Mouse (Mus musculus) E14TG2a.4 (cell line): Measurements from ENCODE around the gene Hist1h2bj.
A peak's percentile ranks its signal among the peaks of the same experiment; 100 is the strongest.

ENCODE experiments used
- H3K27me3 ChIP-seq: 2 replicates; pipeline ENCODE4 v1.6.1; 2014; ENCODE audit warnings: low read length, control low read depth; ENCODE audit not compliant: insufficient read depth
- H3K36me3 ChIP-seq: 2 replicates; pipeline ENCODE4 v1.6.1; 2014; ENCODE audit warnings: low read length, control low read depth; ENCODE audit not compliant: insufficient read depth
- H3K4me1 ChIP-seq: replicated peaks from 2 replicates; pipeline ENCODE4 v1.6.1; 2014; ENCODE audit warnings: low read depth, low read length, control low read depth
- H3K4me3 ChIP-seq: replicated peaks from 2 replicates; pipeline ENCODE4 v1.5.1; 2014; ENCODE audit warnings: mild to moderate bottlenecking, low read length
- H3K9me3 ChIP-seq: 2 replicates; pipeline ENCODE4 v1.6.1; 2014; ENCODE audit warnings: low read length, control low read depth
- CTCF ChIP-seq: conservative IDR thresholded peaks from 2 replicates; pipeline ENCODE4 v1.5.1; 2014; ENCODE audit warnings: low read length
- NANOG ChIP-seq: IDR thresholded peaks from 2 replicates; pipeline ENCODE4 v1.6.1; 2014; ENCODE audit warnings: borderline replicate concordance, low read length, mixed read lengths
- POU5F1 ChIP-seq: IDR thresholded peaks from 2 replicates; pipeline ENCODE4 v1.6.1; 2014; ENCODE audit warnings: low read length, borderline replicate concordance

The Hist1h2bj gene

GRCm38 (mm10) chr13:21998412-21998811 is 44.6 kb upstream of the Hist1h2bj start:
- H3K9me3 ChIP-seq, result no peaks in the 10 kb centered on the region
- no peaks in the 10 kb centered on the region for H3K36me3 ChIP-seq
- H3K4me1 ChIP-seq, result peaks cover 52% of the 10 kb centered on the region
- H3K4me3 ChIP-seq, result no peak overlapping the region
- H3K27me3 ChIP-seq, result peaks cover 78% of the 10 kb centered on the region
- TF ChIP-seq POU5F1, result no peak
- no peak for TF ChIP-seq CTCF
- TF ChIP-seq NANOG, result no peak

GRCm38 (mm10) chr13:21999147-21999546 is 43.9 kb upstream of the Hist1h2bj start:
- Histone ChIP-seq H3K4me3 (no peak overlapping the region), H3K36me3 (no peaks in the 10 kb centered on the region), H3K27me3 (peaks cover 85% of the 10 kb centered on the region), H3K4me1 (peaks cover 52% of the 10 kb centered on the region), H3K9me3 (no peaks in the 10 kb centered on the region)
- TF ChIP-seq CTCF (no peak), NANOG (no peak), POU5F1 (no peak)

GRCm38 (mm10) chr13:22001346-22001745 is 41.7 kb upstream of the Hist1h2bj start:
- Histone ChIP-seq H3K4me1 (peaks cover 39% of the 10 kb centered on the region), H3K27me3 (peaks cover 94% of the 10 kb centered on the region), H3K36me3 (no peaks in the 10 kb centered on the region), H3K9me3 (no peaks in the 10 kb centered on the region), H3K4me3 (no peak overlapping the region)
- TF ChIP-seq CTCF (no peak), NANOG (no peak), POU5F1 (no peak)

GRCm38 (mm10) chr13:22001823-22002222 is 41.2 kb upstream of the Hist1h2bj start:
- Histone ChIP-seq H3K4me1 (peaks cover 36% of the 10 kb centered on the region), H3K4me3 (no peak overlapping the region), H3K27me3 (peaks cover 96% of the 10 kb centered on the region), H3K36me3 (no peaks in the 10 kb centered on the region), H3K9me3 (no peaks in the 10 kb centered on the region)
- TF ChIP-seq POU5F1 (no peak), NANOG (no peak)

GRCm38 (mm10) chr13:22005605-22006333 is 37.2 kb upstream of the Hist1h2bj start:
- no peak for TF ChIP-seq POU5F1
- no peak for TF ChIP-seq CTCF
- no peak for TF ChIP-seq NANOG
- peaks cover 28% of the 10 kb centered on the region for H3K4me1 ChIP-seq

GRCm38 (mm10) chr13:22006334-22007120 is 36.5 kb upstream of the Hist1h2bj start:
- Histone ChIP-seq H3K36me3 (no peaks in the 10 kb centered on the region), H3K4me3 (peak overlapping the region; percentile 89), H3K4me1 (peaks cover 24% of the 10 kb centered on the region), H3K27me3 (peaks cover 96% of the 10 kb centered on the region), H3K9me3 (no peaks in the 10 kb centered on the region)
- TF ChIP-seq NANOG (no peak), CTCF (no peak), POU5F1 (no peak)

More at GRCm38 (mm10) chr13:22005605-22006333, 37.2 kb upstream of the Hist1h2bj start:
- Histone ChIP-seq H3K27me3 (peaks cover 97% of the 10 kb centered on the region), H3K4me3 (peak overlapping the region; percentile 89), H3K9me3 (no peaks in the 10 kb centered on the region), H3K36me3 (no peaks in the 10 kb centered on the region)

GRCm38 (mm10) chr13:22007121-22007510 is 35.9 kb upstream of the Hist1h2bj start:
- no peak for TF ChIP-seq POU5F1
- no peak for TF ChIP-seq NANOG
- no peak for TF ChIP-seq CTCF
- H3K9me3 ChIP-seq, result no peaks in the 10 kb centered on the region
- peaks cover 93% of the 10 kb centered on the region for H3K27me3 ChIP-seq
- peaks cover 18% of the 10 kb centered on the region for H3K4me1 ChIP-seq
- no peaks in the 10 kb centered on the region for H3K36me3 ChIP-seq
- H3K4me3 ChIP-seq, result peak overlapping the region; percentile 89

- Histone ChIP-seq H3K4me3 (peak overlapping the region; percentile 89; the same call in 1 of the 2 replicates), H3K27me3 (peaks cover 92% of the 10 kb centered on the region), H3K4me1 (peaks cover 17% of the 10 kb centered on the region), H3K36me3 (no peaks in the 10 kb centered on the region), H3K9me3 (no peaks in the 10 kb centered on the region)
- TF ChIP-seq CTCF (no peak), POU5F1 (no peak), NANOG (no peak)
These were observed 35.1 kb upstream of the Hist1h2bj start for GRCm38 (mm10) chr13:22007872-22008271.
